Mouse (Mus musculus): Measurements from ENCODE around the gene Eri3.

Eri3 gene

GRCm38 (mm10) chr4:117624660-117625059 is 74.5 kb downstream of the Eri3 start:
- DNase-seq (ENCODE audit: extremely low spot score) = no peak

GRCm38 (mm10) chr4:117628464-117628863 is 78.3 kb downstream of the Eri3 start:
- DNase-seq (ENCODE audit: extremely low spot score) = no peak

DNA sequence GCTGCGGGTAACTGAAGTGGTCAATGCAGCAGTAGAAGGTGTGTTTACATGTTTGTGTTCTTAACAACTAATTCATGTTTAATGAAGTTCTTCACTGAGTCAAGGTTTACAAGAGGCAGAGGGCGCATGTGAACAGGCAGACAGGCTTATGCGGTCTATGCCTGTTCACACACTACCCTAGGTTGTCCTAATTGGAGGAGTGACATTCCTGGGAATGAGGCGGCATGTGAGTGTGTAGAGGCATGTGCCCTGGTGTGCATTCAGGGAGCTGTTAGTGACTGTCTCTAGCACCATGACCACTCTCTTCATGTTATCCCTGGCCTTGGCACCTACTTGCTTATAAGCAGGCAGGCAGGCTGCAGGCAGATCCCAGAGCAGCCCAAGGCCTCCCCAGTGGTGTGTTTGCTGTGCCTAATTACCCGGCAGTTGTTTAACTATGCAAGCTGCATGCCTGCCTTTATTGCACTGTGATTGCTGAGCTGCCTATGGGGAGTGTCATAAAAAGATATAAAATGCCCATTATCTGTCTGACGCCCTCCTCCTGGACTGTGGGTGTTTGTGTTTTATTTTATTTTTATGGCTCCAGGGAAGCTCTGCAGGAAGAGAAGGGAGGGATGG is 80.0 kb downstream of the Eri3 start:
- no peak for DNase-seq (ENCODE audit: extremely low spot score)

DNA sequence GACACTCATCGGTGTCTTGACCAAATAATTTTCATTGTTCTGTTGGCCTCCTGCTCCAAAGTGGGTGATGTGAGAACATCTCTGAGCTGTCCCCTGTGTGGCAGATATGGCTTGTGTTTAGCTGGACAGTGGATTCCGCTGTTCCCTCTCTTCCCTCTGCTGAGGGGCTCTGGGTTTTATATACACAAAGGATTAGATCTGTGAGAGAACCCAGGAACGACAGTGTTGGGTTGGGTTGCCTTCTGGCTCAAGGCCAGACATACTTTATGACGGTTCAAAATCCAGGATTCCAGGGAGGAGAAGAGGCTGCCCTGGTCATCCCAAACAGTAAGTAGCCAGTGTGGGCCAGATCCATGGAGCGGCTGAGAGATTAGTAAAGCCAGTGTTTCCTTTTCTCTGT is 83.4 kb downstream of the Eri3 start:
- no peak for DNase-seq (ENCODE audit: extremely low spot score)

GRCm38 (mm10) chr4:117634642-117635041 is 84.5 kb downstream of the Eri3 start:
- no peak for DNase-seq (ENCODE audit: extremely low spot score)

DNA sequence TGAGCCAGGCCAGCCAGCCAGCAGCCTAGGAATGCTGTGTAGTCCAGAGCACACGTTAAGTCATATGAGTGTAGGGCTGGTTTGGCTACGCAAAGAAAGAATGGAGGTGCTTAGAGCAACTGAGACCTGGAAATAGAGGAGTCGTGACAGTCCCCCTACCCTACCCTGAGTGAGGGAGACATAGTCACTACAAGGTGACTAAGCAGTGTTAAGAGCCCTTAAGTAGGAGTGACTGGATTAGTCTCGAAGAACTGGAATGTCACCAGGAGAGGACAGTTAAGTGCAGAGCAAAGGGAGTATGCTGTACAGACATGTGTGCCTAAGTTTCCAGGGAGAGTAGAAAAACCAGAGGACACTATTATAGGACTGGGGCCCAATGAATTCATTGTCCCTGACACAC is 86.0 kb downstream of the Eri3 start:
- DNase-seq (ENCODE audit: extremely low spot score) = no peak

GRCm38 (mm10) chr4:117636891-117637613 is 86.9 kb downstream of the Eri3 start:
- DNase-seq (ENCODE audit: extremely low spot score) = no peak

DNA sequence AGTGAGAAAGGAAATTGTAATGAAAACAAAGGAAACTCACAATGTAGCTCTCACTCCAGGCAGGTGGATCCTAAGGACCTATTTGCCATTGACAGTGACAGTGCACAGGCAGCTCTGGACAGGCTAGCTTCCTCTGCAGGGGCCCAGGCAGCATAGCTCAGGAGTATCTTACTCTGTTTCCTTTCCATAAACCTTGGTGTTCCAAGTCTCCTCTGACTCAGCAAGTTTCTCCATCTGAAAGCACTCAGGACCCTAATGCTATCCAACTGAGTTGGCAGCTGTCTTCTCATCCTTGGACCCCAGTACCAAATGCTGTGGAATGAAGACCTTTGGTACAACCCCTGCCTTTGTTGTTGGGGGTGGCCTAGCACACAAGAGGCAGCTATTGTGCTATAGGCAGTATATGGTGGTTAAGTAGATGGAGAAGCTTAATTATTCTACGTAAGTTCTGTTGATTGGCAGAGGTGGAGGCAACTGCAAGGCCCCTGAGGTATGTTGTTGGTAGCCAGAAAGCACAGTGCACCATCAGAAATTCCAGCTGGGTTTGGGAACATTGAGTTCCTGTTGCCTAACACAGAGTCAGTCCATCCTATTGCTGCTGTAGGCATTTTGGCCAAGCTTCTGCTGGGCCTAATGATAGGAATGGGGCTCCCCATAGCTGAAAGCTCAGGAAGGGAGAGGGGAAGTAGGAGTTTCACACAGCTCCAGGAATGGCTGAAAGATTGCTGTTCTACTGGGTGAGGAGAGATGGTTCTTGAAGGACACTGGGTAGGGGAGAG is 90.9 kb downstream of the Eri3 start:
- no peak for DNase-seq (ENCODE audit: extremely low spot score)

DNA sequence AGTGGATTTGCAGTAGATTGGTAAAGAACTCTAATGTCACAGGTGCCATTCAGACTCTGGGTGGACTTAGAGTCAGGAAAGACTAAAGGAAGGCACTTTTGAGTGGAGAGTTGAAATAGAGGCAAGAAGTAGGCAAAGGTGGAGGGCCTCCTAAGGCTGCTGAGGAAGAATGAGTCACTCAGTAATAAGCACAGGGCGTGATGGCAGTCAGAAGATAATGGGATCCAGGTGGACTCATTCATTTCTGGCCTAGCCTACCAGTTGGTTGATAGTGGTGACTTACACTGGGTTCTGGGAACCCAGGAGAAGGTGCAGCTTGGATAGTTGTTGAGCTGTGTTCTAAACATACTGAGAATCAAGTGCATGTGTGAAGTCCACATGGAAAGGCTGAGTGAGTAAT is 91.6 kb downstream of the Eri3 start:
- no peak for DNase-seq (ENCODE audit: extremely low spot score)

GRCm38 (mm10) chr4:117645031-117645435 is 94.9 kb downstream of the Eri3 start:
- no peak for DNase-seq (ENCODE audit: extremely low spot score)

GRCm38 (mm10) chr4:117645859-117646258 is 95.7 kb downstream of the Eri3 start:
- no peak for DNase-seq (ENCODE audit: extremely low spot score)

GRCm38 (mm10) chr4:117646496-117646895 is 96.3 kb downstream of the Eri3 start:
- DNase-seq (ENCODE audit: extremely low spot score) = no peak

DNA sequence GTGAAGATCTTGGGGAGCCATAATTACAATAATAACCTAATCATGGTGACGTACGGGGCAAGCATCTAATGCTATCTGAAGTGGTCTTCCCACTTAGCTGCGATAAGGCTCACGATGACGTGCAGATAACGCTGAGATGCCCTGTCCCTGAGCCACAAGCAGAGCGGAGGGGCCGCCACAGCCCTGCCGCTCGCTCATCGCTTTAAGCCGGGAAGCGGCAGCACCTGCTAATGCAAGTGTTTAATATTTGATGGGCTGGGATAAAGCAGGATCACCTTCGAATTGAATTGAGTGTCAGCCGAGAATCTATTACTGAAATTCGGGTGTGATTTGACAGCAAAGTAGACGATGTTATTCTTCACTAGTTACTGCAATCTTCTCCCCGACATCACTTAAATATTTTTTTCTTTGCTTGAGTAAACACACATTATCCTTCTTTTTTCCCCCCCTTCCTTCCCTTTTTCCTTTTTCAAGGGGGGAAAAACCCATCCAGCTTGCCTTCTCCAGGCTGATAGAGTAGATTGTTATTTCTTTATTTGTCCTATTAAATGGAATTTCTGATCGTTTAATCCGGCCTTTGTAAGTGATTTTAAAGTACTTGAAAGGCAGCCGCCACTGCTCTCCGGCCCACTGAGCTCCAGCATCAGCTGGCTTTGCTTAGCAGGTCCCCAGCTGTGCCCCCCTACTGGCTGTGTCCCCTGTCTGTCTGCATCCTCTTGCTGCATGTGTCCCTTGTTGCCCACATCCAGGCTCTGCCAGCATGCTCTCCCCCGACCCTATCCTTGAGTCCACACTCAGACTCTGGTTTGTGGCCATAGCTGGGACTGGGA is 97.0 kb downstream of the Eri3 start:
- DNase-seq (ENCODE audit: extremely low spot score) = no peak

GRCm38 (mm10) chr4:117651626-117652101 is 101.5 kb downstream of the Eri3 start:
- DNase-seq (ENCODE audit: extremely low spot score) = peak; percentile 54

GRCm38 (mm10) chr4:117652727-117653126 is 102.6 kb downstream of the Eri3 start:
- DNase-seq (ENCODE audit: extremely low spot score) = no peak

GRCm38 (mm10) chr4:117654016-117654702 is 104.0 kb downstream of the Eri3 start:
- DNase-seq (ENCODE audit: extremely low spot score) = peak; percentile 53

DNA sequence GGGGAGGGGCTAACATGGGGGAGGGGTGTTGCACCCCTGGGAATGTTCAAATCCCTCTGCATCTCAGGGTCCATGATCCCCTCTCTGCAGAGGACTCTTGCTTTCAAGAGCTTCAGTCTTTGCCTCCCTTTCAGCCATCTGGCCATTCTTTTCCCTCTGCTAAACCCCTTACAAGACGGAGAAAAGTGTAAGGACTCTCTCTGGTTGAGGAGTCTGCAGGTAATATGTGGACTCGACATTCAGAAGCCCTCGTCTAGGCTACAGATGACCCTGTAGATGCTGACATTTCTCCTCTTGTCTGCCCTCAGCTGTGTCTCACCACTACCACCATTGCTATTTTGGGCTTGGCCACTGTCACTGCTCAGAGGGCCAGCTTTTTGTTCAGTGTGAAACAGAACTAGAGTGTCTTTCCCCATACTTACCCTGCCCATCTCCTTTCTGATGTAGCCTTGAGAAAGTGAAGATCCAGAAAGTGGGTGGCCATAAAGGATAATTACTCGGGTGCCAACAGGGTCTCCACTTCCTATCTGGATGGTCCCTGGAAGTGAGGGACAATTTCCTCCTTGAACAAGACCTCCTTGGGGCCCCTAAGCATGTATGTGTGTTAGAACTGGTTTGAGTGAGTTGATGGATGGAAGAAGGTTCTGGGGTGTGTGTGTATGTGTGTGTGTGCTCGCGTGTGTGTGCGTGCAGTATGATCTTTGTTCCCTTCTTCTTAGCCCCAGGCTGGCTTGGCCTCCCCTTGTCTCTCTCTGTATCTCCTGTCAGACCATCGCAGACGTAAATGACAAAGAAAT is 104.7 kb downstream of the Eri3 start:
- no peak for DNase-seq (ENCODE audit: extremely low spot score)

- DNase-seq (ENCODE audit: extremely low spot score) = peak; percentile 52
Observed at GRCm38 (mm10) chr4:117655500-117655863, 105.3 kb downstream of the Eri3 start.

- DNase-seq (ENCODE audit: extremely low spot score) = peak; percentile 67
Observed at GRCm38 (mm10) chr4:117656961-117657360, 106.8 kb downstream of the Eri3 start.

DNA sequence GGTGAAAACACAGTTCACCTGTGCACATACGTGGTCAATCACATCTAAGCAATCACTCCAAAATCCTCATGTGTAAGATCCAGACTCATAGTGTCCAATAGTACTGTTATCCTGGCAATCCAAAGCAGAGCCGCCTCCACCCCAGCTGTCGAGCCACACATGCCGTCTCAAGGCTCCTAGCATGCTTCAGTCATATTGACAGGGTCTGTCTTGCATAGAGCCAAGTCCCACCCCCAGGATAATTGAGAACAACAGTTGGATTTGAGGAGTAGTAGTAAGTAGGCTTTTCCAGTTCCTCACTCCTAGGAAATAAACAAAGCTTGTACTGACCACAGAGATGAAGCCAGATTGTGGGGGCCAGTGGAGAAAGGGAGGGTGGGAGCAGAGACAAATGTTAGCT is 107.5 kb downstream of the Eri3 start:
- DNase-seq (ENCODE audit: extremely low spot score) = no peak
